In genomic region chr13:42070236-42070635, GRCm38 (mm10) we compare ENCODE assay signal across 29 mouse cellular contexts. TPM values are rescaled to one million over a fixed set of nuclear protein-coding genes. Genes with fewer than 3 reads are reported as not detected.
A peak's percentile ranks its signal among the peaks of the same experiment; 100 is the strongest.
DNase-seq lines count a peak whose midpoint lies in the region; ATAC-seq lines count a peak whose summit lies in the region.
"Had no signal": no experiment of that assay in that cellular context is flagged by ENCODE, and none has a peak within 500 bp of the region (broad histone marks: within the 10 kb centered on the region; RNA-seq: fewer than 3 reads in every experiment).

No protein-coding gene starts in this region.

- no peak overlapping the region for H3K4me2 ChIP-seq in liver, embryonic 12.5 days
- H3K4me2 ChIP-seq in liver, embryonic 11.5 days, result no peak overlapping the region
- H3K4me2 ChIP-seq in midbrain, embryonic 15.5 days, result no peak overlapping the region
- H3K4me2 ChIP-seq in midbrain, embryonic 11.5 days, result no peak overlapping the region
- H3K4me2 ChIP-seq: embryonic facial prominence, embryonic 12.5 days; heart, embryonic 15.5 days; limb, embryonic 13.5 days; liver, embryonic 15.5 days; lung, embryonic 14.5 days had no signal

- H3K4me1 ChIP-seq in liver, embryonic 12.5 days, result peaks cover 40% of the 10 kb centered on the region
- H3K4me1 ChIP-seq in liver, embryonic 11.5 days (replicated peaks; ENCODE audit: control insufficient read depth, insufficient read depth, low read length), result peaks cover 21% of the 10 kb centered on the region
- H3K4me1 ChIP-seq in midbrain, embryonic 15.5 days, result no peaks in the 10 kb centered on the region; the same call in 1 of the 2 replicates
- H3K4me1 ChIP-seq in midbrain, embryonic 11.5 days (ENCODE audit: control insufficient read depth, insufficient read depth, low read length), result peaks cover 3% of the 10 kb centered on the region; the same call in 1 of the 2 replicates
- H3K4me1 ChIP-seq: embryonic facial prominence, embryonic 12.5 days had no signal

- H3K4me3 ChIP-seq in liver, embryonic 12.5 days, result no peak overlapping the region
- no peak overlapping the region for H3K4me3 ChIP-seq in liver, embryonic 11.5 days (ENCODE audit: low read depth, low read length)
- H3K4me3 ChIP-seq in midbrain, embryonic 15.5 days, result no peak overlapping the region
- H3K4me3 ChIP-seq in midbrain, embryonic 11.5 days (ENCODE audit: low read depth, low read length), result no peak overlapping the region
- H3K4me3 ChIP-seq: embryonic facial prominence, embryonic 12.5 days; gastrocnemius, adult 2 months; heart, adult 2 months; heart, embryonic 15.5 days; limb, embryonic 13.5 days; liver, embryonic 15.5 days had no signal

- H3K27me3 ChIP-seq in liver, embryonic 12.5 days (replicated peaks), result no peaks in the 10 kb centered on the region
- no peaks in the 10 kb centered on the region for H3K27me3 ChIP-seq in liver, embryonic 11.5 days (replicated peaks; ENCODE audit: control insufficient read depth, insufficient read depth, low read length)
- no peaks in the 10 kb centered on the region for H3K27me3 ChIP-seq in midbrain, embryonic 15.5 days (replicated peaks)
- H3K27me3 ChIP-seq in midbrain, embryonic 11.5 days (ENCODE audit: control insufficient read depth, insufficient read depth, low read length), result no peaks in the 10 kb centered on the region
- H3K27me3 ChIP-seq: CH12.LX; embryonic facial prominence, embryonic 12.5 days; heart, embryonic 15.5 days; limb, embryonic 13.5 days; liver, embryonic 15.5 days had no signal

- ATAC-seq in liver, embryonic 12.5 days, result no peak
- ATAC-seq in liver, embryonic 11.5 days (replicated peaks; ENCODE audit: low FRiP score), result no peak
- 0 out of 2 replicates have a peak, but pooled peaks have one; percentile 39 for ATAC-seq in midbrain, embryonic 15.5 days (replicated peaks)
- no peak for ATAC-seq in midbrain, embryonic 11.5 days (ENCODE audit: low FRiP score)
- ATAC-seq: forebrain, embryonic 14.5 days; inflammation-experienced regulatory T-cells, adult 6 months had no signal

- WGBS in liver, embryonic 12.5 days (ENCODE audit: insufficient replicate concordance), result 58% methylated on average over 4 of the region's 4 CpGs
- 55% methylated on average over 4 of the region's 4 CpGs for WGBS in liver, embryonic 11.5 days
- 58% methylated on average over 4 of the region's 4 CpGs for WGBS in midbrain, embryonic 15.5 days
- WGBS in midbrain, embryonic 11.5 days, result 72% methylated on average over 4 of the region's 4 CpGs

- peaks cover 21% of the 10 kb centered on the region for H3K36me3 ChIP-seq in liver, embryonic 12.5 days
- no peaks in the 10 kb centered on the region; the same call in 1 of the 2 replicates for H3K36me3 ChIP-seq in liver, embryonic 11.5 days (ENCODE audit: control insufficient read depth, insufficient read depth, low read length)
- 0 out of 2 replicates have a peak, but pooled peaks cover 3% of the 10 kb centered on the region for H3K36me3 ChIP-seq in midbrain, embryonic 15.5 days (replicated peaks)
- no peaks in the 10 kb centered on the region for H3K36me3 ChIP-seq in midbrain, embryonic 11.5 days (ENCODE audit: control insufficient read depth, insufficient read depth, low read length)
- H3K36me3 ChIP-seq: heart, embryonic 15.5 days had no signal

- peak; percentile 42 for DNase-seq in heart, adult 11 months
- DNase-seq in heart, adult 9 months (ENCODE audit: low spot score in 2 of 2), result no peak
- no peak for DNase-seq in liver, embryonic 11.5 days (ENCODE audit: low spot score)
- no peak for DNase-seq in midbrain, embryonic 11.5 days (ENCODE audit: low spot score, missing footprints)
- DNase-seq in spleen, postnatal 36 days (ENCODE audit: low spot score in 2 of 2), result no peak
- no peak for DNase-seq in T-cell, adult 2 months (ENCODE audit: low spot score)
- DNase-seq: adrenal gland, postnatal 14 days; cerebellum, adult 11-12 months; cerebellum, adult 9-11 months; embryo, embryonic 11 days; gastrocnemius, adult 2 months; gastrocnemius, postnatal 36 days; heart, adult 2 months; kidney, adult 11 months; kidney, postnatal 14 days; lung, embryonic 14.5 days; lung, postnatal 14 days; right cerebral cortex, postnatal 4 days; thymus, adult 2 months; thymus, postnatal 36 days had no signal

- 0 out of 2 replicates have a peak overlapping the region, but pooled peaks have one; percentile 36 for H3K27ac ChIP-seq in liver, embryonic 12.5 days
- no peak overlapping the region for H3K27ac ChIP-seq in liver, embryonic 11.5 days (ENCODE audit: low read depth, low read length)
- peak overlapping the region; percentile 10; the same call in 1 of the 2 replicates for H3K27ac ChIP-seq in midbrain, embryonic 15.5 days
- H3K27ac ChIP-seq in midbrain, embryonic 11.5 days (ENCODE audit: low read depth, low read length), result no peak overlapping the region
- H3K27ac ChIP-seq: embryonic facial prominence, embryonic 12.5 days; gastrocnemius, adult 2 months; heart, adult 2 months; heart, embryonic 15.5 days; limb, embryonic 13.5 days; liver, embryonic 15.5 days had no signal

- no peaks in the 10 kb centered on the region for H3K9me3 ChIP-seq in liver, embryonic 12.5 days (replicated peaks)
- no peaks in the 10 kb centered on the region for H3K9me3 ChIP-seq in liver, embryonic 11.5 days (ENCODE audit: control insufficient read depth, low read length)
- H3K9me3 ChIP-seq in midbrain, embryonic 15.5 days, result no peaks in the 10 kb centered on the region
- no peaks in the 10 kb centered on the region for H3K9me3 ChIP-seq in midbrain, embryonic 11.5 days (ENCODE audit: control insufficient read depth, low read length)
- H3K9me3 ChIP-seq: embryonic facial prominence, embryonic 12.5 days; heart, embryonic 15.5 days; limb, embryonic 13.5 days; liver, embryonic 15.5 days had no signal

- H3K9ac ChIP-seq in liver, embryonic 12.5 days, result no peak overlapping the region
- no peak overlapping the region for H3K9ac ChIP-seq in liver, embryonic 11.5 days (ENCODE audit: low read depth, low read length)
- no peak overlapping the region for H3K9ac ChIP-seq in midbrain, embryonic 15.5 days
- no peak overlapping the region for H3K9ac ChIP-seq in midbrain, embryonic 11.5 days (ENCODE audit: low read length)
- H3K9ac ChIP-seq: embryonic facial prominence, embryonic 12.5 days; heart, embryonic 15.5 days; limb, embryonic 13.5 days; liver, embryonic 15.5 days; lung, embryonic 14.5 days had no signal

RNA-seq across cellular contexts. Expression of gene Hivep1, which starts 18.4 kb away (rescaled TPM):
- polyA plus RNA-seq in liver, embryonic 12.5 days (2016; fragmentation: Nextera tagmentation; extraction: Ambion mirVana), result 4.4 and 4.6 TPM in 2 replicates
- polyA plus RNA-seq in liver, embryonic 11.5 days (2014; fragmentation: Nextera tagmentation; extraction: Ambion mirVana), result 4.7 and 6.7 TPM in 2 replicates
- 17.3 and 18.2 TPM in 2 replicates for polyA plus RNA-seq in midbrain, embryonic 15.5 days (2015; fragmentation: Nextera tagmentation; extraction: Ambion mirVana)
- 12.0 and 12.9 TPM in 2 replicates for polyA plus RNA-seq in midbrain, embryonic 11.5 days (2014; fragmentation: Nextera tagmentation; extraction: Ambion mirVana)

Comparison
In these comparisons a context has a peak if more than half of its experiments do, and no peak if none do; other contexts are left out.
1. H3K27ac ChIP-seq: peak in liver, embryonic 12.5 days (single experiment) and midbrain, embryonic 15.5 days (single experiment); none in liver, embryonic 11.5 days (single experiment) and midbrain, embryonic 11.5 days (single experiment).